Mouse (Mus musculus) heart, postnatal 36 days (tissue): ENCODE data around the gene CN725425. TPM values are rescaled to one million over a fixed set of nuclear protein-coding genes. Genes with fewer than 3 reads are reported as not detected.

Experiments used
- total RNA-seq, 2 experiments: library from RNA; stranded (reverse); gene quantifications; 2 replicates each; pipeline ENCODE4 v1.2.3; 2021

Gene CN725425
- total RNA-seq, 2 experiments from 2014 or later = 0.31 to 0.79 TPM

Other genes with a start within 250 kb of the CN725425 start
- gene Kif21a, start 149.5 kb upstream of the CN725425 start, total RNA-seq = 10 to 100 TPM; 15.6 to 15.8 TPM
- 1 to 10 TPM; 5.6 to 6.2 TPM for gene Abcd2, start 7.7 kb upstream of the CN725425 start, total RNA-seq